Mouse (Mus musculus) hindlimb bud, embryonic 11.5 days (tissue): ENCODE results near the gene Fdx1l.
A peak's percentile ranks its signal among the peaks of the same experiment; 100 is the strongest.
"Not testable (repeated sequence)": the region's sequence is repeated elsewhere in the genome, so short reads cannot be mapped to it uniquely, and the experiment has no call there.

Experiments used
- DNase-seq: peaks from one replicate; pipeline ENCODE4 v3.0.0-alpha.2; 2012; ENCODE audit warnings: low read depth, low spot score; ENCODE audit errors: extremely low spot score

The Fdx1l gene

DNA sequence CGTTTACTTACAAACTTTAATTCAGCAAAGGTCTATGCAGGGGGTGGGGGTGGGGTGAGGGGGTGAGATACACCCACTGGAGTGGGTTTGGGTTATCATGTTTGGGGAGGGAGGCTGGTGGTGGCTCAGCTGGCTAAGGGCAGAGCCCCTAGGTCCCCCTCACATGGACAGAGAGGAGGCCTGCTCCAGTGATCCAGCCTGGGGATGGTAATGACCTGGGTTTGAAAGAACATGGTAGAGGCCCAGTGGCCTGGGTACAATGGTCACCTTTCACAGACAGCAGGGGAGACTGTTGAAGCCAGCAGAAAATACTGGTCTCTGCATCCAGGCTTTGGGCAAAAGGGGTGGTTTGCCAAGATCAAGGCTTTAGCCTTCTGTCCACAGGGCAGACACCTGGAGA, 759 bp upstream of the Fdx1l start:
- no peak for DNase-seq

DNA sequence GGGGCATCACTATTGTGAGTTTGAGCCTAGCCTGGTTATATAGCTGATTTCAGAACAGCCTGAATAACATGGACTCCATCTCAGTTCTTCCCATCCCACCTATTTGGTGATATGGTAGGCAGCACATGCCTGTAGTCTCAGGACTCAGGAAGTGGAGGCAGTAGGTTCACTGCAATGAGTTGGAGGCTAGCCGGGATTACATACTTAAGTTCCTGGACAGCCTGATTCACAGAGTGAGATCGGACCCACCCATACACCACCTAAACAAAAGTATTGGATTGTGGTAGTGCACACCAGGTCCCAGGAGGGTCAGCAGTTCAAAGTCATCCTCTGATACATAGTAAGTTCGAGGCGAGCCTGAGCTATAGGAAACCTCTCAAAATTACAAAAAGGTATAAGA, 773 bp downstream of the Fdx1l start:
- peak; percentile 8 for DNase-seq

DNA sequence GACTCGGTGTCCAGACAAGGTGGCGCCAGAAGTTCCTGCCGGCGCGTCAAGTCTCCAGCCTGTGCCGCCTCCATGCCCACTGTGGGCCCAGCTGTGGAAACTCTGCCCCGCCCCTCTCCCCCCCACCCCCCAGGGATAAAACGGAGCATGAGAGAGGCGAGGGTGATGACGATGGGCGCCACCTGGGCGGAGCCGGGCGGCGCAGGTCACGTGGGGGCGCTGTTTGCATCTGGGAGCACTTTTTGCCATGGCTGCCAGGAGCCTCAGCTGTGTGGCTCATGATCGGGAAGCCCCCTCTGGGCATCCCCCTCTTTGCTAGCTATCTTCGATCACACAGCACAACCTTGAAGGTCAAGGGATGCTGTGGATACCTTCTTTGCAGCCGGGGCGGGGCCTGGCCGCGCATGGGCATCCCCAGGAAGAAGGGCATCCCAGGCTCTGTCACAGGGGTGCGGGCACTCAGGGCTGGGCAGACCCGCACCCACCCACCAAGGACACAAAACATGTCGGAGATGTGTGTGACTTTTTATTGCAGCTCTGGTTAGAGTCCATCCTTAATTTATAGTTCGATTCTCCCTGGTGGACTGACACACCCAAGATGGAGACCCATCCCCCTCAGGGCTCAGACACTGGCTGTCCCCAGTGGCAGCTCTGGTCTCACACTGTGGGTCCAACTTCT, 6.3 kb downstream of the Fdx1l start, which contains the start of gene Zglp1:
Gene Zglp1, minus strand, starts transcription at position 88 of the 679 bp plus-strand sequence.
- no peak for DNase-seq

DNA sequence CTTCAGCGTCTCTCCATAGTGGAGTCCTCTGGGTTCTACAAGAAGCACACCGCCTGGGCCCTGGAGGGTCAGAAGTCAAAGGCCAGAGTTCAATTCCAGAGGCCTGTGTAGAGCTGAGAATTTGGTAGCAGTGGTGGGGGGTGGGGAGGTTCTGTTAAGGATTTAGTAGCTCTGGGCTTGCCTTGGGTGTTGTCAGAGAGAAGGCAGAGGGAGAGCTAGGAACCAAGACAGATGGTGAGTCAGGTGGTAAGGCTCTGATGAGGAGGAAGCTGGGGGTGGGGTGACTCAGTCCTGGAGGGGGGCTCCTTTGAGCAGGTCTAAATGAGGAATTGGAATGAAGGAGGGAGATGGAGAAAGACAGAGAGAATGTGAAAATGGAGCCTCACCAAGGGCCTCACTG, 10.5 kb downstream of the Fdx1l start:
- no peak for DNase-seq

DNA sequence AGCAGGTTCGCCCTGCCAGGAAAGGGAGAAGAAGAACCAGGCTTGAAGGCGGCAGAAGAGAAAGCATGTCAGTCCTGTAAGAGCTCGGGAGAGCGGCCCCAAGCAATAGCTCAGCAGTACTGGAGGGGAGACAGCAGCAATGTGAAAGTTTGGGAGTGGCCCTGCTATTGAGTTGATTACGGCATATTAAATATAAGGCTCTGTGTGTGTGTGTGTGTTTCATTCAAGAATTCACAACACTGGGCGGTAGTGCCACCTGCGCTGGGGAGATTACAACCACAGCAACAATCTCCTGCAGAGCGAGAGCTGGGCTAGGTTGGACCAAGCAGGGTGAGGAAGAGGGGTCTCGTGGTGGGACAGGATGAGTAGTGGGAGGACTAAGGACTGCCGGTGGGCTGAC, 21.8 kb downstream of the Fdx1l start:
- DNase-seq, result no peak

DNA sequence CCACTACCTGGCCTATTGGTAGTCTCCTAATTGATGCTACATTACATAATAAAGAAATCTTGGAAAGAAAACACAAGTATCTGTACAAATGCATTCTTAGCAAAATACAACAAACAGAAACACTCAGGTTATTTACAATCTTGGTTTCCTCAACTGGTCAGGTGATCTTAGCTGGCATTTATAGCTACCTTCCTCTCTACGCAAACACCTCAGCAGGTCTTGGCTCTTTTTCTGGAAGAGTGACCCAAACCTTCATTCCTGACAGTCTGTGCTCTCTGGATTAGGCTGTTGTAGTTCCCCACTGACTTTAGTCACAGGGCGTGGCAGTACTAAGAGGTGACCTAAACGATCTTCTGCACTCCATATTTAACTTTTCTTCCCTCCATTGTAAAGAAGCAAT, 28.2 kb downstream of the Fdx1l start:
- DNase-seq, result no peak

DNA sequence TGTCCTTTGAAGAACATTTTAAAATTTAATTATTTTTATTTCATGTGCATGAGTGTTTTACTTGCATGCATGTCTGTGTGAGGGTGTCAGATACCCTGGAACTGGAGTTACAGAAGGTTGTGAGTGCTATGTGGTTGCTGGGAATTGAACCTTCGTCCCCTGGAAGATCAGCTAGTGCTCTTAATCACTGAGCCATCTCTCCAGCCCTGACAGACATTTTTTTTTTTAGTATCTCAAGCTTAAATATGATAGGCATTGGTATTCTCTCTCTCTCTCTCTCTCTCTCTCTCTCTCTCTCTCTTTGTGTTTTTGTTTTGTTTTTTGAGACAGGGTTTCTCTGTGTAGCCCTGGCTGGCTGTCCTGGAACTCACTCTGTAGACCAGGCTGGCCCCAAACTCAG, 28.6 kb downstream of the Fdx1l start:
- DNase-seq, result not testable (repeated sequence)

DNA sequence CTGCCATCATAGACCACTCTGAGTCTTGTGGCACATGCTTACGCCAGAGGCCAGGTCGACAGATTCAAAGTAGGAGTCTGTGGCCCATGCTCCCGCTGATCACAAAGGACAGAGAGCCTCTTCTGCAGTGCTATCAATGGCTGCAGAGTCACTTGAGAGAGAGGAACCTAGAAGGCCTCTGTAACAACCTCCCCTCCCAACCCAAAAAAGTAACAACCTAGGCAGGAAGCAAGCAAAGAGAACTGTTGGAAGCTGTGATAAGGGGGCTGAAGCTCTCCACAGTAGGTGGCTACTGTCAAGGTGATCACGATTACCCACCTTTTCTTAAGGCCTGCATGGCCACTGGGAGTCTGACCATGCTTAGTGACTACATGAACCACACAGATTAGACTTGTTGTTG, 29.9 kb downstream of the Fdx1l start:
- DNase-seq, result no peak

DNA sequence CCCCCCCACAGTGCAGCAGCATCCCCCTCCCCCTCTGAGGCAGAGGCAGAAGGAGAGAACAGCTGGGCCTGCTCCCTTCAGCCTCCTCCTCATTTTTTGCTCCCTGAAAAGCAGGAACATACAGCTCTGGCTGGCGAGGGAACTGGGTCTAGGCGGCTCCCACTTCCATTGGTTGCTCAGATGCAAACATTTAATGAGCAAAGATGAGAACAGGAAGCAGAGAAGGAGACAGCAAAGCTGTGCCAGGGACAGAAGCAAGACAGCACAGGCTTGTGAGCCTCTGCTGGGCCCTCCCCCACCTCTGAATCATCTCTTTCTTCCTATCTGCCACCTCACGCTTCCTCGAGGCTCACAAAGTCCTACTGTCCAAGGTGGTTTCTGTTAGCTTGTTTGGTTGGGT, 32.1 kb downstream of the Fdx1l start:
- DNase-seq, result no peak

DNA sequence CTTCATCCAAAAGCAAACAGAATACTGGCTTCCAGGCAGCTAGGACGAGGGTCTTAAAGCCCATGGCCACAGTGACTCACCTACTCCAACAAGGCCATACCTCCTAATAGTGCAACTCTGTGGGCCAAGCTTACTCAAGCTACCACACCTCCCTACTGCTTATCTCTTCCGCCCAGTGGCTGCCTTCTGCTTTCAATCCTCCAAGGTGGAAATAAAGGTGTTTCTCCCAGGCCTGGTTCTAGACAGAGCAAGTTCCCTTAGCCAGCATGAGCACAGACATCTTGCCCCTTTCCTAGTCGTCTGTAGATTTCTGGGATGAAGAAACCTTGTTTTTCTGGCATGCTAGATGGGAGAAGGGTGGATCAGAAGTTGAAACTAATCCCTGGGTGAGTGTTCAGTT, 33.6 kb downstream of the Fdx1l start:
- DNase-seq, result no peak

DNA sequence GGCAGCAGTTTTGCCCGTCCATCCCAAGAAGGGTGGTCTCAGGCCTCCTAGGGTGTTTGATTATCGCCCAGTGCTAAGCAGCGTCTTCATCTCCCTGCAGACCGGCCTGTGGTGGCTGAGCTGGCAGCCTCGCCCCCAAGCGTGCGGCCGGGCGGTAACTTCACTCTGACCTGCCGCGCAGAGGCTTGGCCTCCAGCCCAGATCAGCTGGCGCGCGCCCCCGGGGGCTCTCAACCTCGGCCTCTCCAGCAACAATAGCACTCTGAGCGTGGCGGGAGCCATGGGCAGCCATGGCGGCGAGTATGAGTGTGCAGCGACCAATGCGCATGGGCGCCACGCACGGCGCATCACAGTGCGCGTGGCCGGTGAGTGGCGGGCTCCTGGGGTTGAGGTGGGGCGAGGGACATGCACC, 35.9 kb downstream of the Fdx1l start:
- no peak for DNase-seq

DNA sequence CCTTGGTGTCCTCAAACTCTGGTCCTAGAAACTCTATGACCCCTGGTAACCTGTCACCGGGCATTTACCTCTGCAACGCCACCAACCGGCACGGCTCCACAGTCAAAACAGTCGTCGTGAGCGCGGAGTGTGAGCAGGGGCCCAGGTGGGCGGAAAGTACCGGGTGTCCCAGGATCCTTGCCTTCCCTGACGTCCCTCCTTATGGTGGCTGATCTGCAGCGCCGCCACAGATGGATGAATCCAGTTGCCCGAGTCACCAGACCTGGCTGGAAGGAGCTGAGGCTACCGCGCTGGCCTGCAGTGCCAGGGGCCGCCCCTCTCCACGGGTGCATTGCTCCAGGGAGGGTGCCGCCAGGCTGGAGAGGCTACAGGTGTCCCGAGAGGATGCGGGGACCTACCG, 36.7 kb downstream of the Fdx1l start:
- DNase-seq, result no peak

DNA sequence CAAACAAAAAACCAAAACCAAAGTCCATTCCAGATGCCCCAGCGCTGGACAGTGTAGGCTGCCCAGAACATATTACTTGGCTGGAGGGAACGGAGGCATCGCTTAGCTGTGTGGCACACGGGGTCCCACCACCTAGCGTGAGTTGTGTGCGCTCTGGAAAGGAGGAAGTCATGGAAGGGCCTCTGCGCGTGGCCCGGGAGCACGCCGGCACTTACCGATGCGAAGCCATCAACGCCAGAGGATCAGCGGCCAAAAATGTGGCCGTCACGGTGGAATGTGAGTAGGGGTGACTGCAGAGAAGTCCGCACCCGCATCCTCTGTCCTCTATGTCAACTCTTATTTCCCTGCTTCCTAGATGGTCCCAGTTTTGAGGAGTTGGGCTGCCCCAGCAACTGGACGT, 37.3 kb downstream of the Fdx1l start:
- DNase-seq, result no peak

DNA sequence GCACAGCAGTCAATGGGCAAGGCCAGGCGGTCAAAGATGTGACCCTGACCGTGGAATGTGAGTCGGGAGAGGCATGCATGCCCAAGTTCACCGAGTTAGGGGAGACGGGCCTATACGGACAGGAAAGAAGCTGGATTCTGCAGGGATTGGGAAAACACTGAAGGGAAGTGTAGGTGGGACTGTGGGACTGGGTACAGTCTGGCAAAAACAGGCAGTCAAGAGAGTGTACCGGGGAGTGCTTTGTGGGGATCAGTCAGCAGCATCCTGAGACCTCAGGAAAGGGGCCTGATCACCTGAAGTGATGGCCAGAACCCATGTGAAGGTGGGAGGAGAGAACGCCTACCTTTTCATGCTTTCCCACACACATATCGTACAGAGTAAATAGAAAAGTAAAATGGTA, 37.8 kb downstream of the Fdx1l start:
- no peak for DNase-seq

DNA sequence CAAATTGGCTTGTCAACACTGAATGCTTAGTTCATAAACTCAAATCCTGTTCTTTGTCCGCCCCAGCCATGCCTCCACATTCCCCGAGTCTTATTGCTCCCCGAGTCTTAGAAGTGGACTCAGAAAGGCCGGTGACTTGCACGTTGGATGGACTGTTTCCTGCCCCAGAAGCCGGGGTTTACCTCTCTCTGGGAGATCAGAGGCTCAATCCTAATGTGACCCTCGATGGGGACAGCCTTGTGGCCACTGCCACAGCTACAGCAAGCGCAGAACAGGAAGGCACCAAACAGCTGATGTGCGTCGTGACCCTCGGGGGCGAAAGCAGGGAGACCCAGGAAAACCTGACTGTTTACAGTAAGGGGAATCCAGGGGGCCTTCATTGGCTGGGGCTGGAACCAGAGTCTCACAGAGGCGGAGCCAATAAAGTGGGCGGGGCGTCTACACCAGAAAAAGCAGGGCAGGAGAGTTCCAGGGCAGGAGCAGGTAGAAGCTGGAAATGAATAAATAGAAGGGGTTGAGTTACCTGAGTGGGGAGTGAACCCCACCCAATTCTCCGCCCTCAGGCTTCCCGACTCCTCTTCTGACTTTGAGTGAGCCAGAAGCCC, 38.8 kb downstream of the Fdx1l start:
- no peak for DNase-seq

DNA sequence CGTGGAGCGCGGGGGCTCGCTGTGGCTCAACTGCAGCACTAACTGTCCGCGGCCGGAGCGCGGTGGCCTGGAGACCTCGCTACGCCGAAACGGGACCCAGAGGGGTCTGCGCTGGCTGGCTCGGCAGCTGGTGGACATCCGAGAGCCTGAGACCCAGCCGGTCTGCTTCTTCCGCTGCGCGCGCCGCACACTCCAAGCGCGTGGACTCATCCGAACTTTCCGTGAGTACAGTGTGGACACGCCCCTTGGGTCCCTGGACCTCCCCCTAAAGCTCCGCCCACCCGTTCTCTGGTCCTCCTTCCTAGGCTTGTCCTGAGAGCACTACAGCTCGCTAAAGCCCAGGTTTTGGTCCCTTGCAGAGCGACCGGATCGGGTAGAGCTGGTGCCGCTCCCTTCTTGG, 40.3 kb downstream of the Fdx1l start:
- DNase-seq, result no peak

DNA sequence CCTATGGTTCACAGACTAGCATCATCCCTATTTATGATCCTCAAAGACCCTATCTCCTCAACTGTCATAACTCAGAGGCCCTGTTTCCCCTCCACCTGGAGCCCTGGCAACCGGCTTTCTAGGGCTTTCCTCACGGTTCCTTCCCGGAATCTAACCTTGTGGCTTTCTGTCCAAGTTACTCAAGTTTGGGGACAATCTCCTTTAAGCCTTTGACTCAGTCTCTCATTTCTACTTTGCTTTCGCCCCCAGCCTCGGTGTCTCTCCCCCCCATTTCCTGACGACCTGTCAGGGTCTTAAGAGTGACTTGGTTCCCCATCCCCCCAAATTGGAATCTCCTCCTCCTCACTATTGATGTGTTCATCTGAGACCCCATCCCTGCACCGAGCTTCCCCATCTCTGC, 40.9 kb downstream of the Fdx1l start:
- DNase-seq, result no peak

DNA sequence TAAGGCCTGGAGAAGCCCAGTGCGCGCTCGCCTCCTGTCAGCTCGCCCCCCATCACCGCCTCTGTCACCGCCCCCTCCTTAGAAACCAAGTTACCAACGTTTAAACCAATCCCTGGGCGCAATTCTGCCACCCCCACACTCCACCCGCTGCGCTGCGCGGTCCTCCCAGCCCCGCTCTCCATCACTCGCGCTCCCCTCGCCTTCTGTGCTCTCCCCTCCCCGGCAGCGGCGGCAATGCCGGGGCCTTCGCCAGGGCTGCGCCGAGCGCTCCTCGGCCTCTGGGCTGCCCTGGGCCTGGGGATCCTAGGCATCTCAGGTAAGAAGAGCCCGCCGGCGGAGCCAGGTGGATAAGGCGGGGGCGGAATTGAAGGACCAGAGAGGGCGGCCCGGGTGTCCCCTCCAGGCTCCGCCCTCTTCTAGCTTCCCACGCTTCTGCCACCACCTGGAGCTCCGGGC, 41.5 kb downstream of the Fdx1l start, which contains the start of gene Icam5:
Gene Icam5, plus strand, starts transcription at position 178 of the 456 bp plus-strand sequence.
- DNase-seq, result no peak

DNA sequence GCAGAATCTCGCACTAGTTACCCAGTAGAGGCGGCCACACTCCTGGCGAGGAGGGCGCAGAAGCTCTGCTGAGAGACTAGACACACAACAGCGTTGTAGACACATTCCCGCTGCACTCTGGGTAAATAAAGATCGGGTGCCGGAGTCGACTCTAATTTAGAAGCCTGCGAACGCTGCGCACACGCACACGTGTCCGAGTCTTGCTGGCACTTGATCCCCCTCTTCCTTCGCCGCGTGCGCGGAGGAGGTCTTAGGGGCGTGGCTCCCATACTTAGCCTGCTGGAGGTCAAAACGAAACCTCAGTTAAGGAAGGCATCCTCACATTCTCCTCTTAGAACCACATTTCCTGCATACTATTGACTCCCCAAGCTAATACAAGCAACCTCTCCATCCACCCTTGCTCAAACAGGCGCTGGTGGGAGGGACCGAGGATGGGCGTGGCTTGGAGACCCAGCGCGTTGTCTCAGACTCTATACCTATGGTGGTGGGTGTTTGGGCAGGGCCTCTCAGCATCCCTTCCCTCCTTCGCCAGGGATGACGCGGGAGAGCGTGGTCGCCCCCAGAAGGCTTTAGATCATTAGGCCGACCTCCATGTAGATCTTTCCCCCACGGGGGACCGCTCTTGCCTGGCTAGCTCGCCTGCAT, 42.0 kb downstream of the Fdx1l start:
- DNase-seq, result no peak

DNA sequence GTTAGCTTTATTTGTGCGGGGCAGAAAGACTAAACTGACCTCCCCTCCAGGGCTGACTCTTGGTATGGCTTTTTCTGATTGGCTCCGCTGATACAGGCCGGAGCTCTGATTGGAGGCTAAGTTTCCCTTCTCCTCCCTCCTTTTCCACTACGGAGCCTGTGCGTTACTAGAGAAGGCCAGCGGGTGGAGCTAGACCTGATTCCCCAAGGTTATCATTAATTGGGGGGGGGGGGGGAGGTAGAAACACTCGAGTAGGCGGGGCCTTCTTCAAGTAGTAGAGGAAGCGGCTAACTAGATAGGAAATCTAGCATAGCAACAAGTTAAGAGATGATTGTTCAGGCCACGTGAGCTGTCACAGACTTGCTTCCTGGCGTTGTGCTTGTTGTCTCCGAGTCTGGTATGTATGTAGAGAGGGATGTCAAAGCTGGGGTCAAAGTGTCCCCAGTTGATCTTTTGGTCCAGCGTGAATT, 42.6 kb downstream of the Fdx1l start:
- DNase-seq, result peak; percentile 66

DNA sequence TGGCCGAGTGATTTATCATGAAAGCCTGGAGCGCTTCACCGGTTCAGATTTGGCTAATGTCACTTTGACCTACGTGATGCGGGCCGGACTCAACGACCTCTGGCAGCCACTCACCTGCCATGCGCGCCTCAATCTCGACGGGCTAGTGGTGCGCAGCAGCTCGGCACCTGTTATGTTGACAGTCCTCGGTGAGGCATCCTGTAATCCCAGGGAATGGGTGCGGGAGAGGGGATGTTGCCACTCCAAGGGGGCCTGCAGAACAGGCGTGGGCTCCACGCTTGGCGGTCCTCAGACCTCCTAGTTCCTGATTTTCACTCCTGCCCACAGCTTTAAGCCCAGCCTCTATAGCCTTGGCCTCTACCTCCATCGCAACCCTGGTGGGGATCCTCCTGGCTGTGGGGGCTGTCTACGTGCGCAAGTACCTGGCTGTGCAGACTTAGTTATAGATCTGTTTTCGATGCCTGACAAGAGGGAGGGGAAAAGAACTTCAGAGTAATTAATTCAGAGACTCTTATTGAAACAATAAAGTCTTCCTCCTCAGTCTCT, 43.3 kb downstream of the Fdx1l start:
- no peak for DNase-seq
